Mouse (Mus musculus): Measurements from ENCODE around the gene Abi1.

- no peak for TF ChIP-seq NELFE (IDR thresholded peaks at IDR 0.05; ENCODE audit: low read depth, low read length)
- TF ChIP-seq ZMIZ1 (IDR thresholded peaks at IDR 0.05; ENCODE audit: low read depth, low read length), result no peak
- no peak for TF ChIP-seq MAX (IDR thresholded peaks at IDR 0.05; ENCODE audit: low read length)
- TF ChIP-seq POLR2AphosphoS5 (IDR thresholded peaks at IDR 0.05; ENCODE audit: borderline replicate concordance, low read depth, low read length), result no peak
- no peak for TF ChIP-seq CTCF (IDR thresholded peaks at IDR 0.05 in 2 of 3, conservative IDR thresholded peaks at IDR 0.05 in 1 of 3; ENCODE audit: control insufficient read depth in 1 of 3, insufficient read depth in 1 of 3, low read depth in 2 of 3, low read length in 3 of 3, poor library complexity in 1 of 3, severe bottlenecking in 1 of 3)
- no peak for TF ChIP-seq GATA1 (IDR thresholded peaks at IDR 0.05; ENCODE audit: low read depth, low read length)
- TF ChIP-seq EP300 (IDR thresholded peaks at IDR 0.05; ENCODE audit: low read depth in 1 of 2, low read length in 2 of 2), result no peak
- no peak for TF ChIP-seq CHD1 (IDR thresholded peaks at IDR 0.05; ENCODE audit: low read depth, low read length)
These were observed 44.5 kb upstream of the Abi1 start for GRCm38 (mm10) chr2:23084540-23084939.
